ENCODE assay signal across 27 mouse cellular contexts in the genomic region with DNA sequence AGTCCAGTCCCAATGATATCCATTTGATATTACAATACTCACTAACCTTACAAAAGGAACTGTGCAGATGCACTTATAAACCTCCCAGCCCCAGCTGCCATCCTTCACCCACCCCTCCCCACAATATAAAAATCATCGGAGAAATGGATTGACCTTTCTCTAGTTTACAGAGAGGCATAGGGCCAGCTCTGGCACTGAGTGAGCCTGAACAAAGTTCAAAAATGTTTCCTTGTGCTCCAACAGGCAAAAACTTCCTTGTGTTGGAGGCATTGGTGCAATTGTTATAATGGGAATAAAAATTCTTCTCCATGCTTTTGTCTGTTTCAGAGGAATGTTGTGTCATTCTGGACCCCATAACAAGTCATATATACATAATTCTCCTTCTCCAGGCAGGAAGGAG. TPM values are rescaled to one million over a fixed set of nuclear protein-coding genes. Genes with fewer than 3 reads are reported as not detected.
DNase-seq lines count a peak whose midpoint lies in the region; ATAC-seq and TF ChIP-seq lines count a peak whose summit lies in the region.
"Had no signal": no experiment of that assay in that cellular context is flagged by ENCODE, and none has a peak within 500 bp of the region (broad histone marks: within the 10 kb centered on the region; RNA-seq: fewer than 3 reads in every experiment).

No protein-coding gene starts in this region.

- H3K9ac ChIP-seq in kidney, embryonic 16.5 days (replicated peaks; ENCODE audit: low read length), result no peak overlapping the region
- no peak overlapping the region for H3K9ac ChIP-seq in liver, embryonic 13.5 days
- no peak overlapping the region for H3K9ac ChIP-seq in intestine, embryonic 15.5 days
- no peak overlapping the region for H3K9ac ChIP-seq in hindbrain, embryonic 12.5 days
- H3K9ac ChIP-seq: embryonic facial prominence, embryonic 15.5 days; limb, embryonic 12.5 days had no signal

- H3K4me3 ChIP-seq in kidney, embryonic 16.5 days (ENCODE audit: low read length), result no peak overlapping the region
- H3K4me3 ChIP-seq in liver, embryonic 13.5 days (replicated peaks), result 0 out of 2 replicates have a peak overlapping the region, but pooled peaks have one; percentile 84
- no peak overlapping the region for H3K4me3 ChIP-seq in intestine, embryonic 15.5 days (replicated peaks)
- H3K4me3 ChIP-seq in small intestine, adult 2 months (ENCODE audit: low read depth, low read length), result no peak overlapping the region
- H3K4me3 ChIP-seq in hindbrain, embryonic 12.5 days, result no peak overlapping the region

- peak; percentile 66 for DNase-seq in kidney, adult 9 months
- no peak for DNase-seq in liver, embryonic 13.5 days
- DNase-seq in liver, result no peak
- no peak for DNase-seq in urinary bladder, postnatal 36 days (ENCODE audit: low spot score in 2 of 2)
- DNase-seq: adrenal gland, adult 8-10 months; B cell, adult 2 months; cerebellum, adult 18-20 months; cerebellum, postnatal 25 days; embryo, embryonic 11 days; gastrocnemius, adult 2 months; heart, postnatal 36 days; kidney, adult 11 months; lung, postnatal 14 days; retina, postnatal 1 day; right cerebral cortex, postnatal 25 days; thymus, adult 18-20 months had no signal

- no peaks in the 10 kb centered on the region for H3K9me3 ChIP-seq in kidney, embryonic 16.5 days (ENCODE audit: low read length)
- no peaks in the 10 kb centered on the region for H3K9me3 ChIP-seq in liver, embryonic 13.5 days (replicated peaks)
- H3K9me3 ChIP-seq in intestine, embryonic 15.5 days, result no peaks in the 10 kb centered on the region
- no peaks in the 10 kb centered on the region for H3K9me3 ChIP-seq in hindbrain, embryonic 12.5 days (replicated peaks)
- H3K9me3 ChIP-seq: embryonic facial prominence, embryonic 15.5 days; heart, embryonic 15.5 days; hindbrain, embryonic 15.5 days; limb, embryonic 12.5 days; midbrain, embryonic 12.5 days had no signal

- no peak overlapping the region for H3K4me2 ChIP-seq in kidney, embryonic 16.5 days (replicated peaks; ENCODE audit: low read depth, low read length)
- H3K4me2 ChIP-seq in liver, embryonic 13.5 days, result no peak overlapping the region
- H3K4me2 ChIP-seq in intestine, embryonic 15.5 days (replicated peaks), result no peak overlapping the region
- no peak overlapping the region for H3K4me2 ChIP-seq in hindbrain, embryonic 12.5 days (replicated peaks)

- no peak for TF ChIP-seq POLR2A in small intestine, adult 2 months (IDR thresholded peaks at IDR 0.05; ENCODE audit: low read depth, low read length)

- no peaks in the 10 kb centered on the region for H3K27me3 ChIP-seq in kidney, embryonic 16.5 days (ENCODE audit: insufficient read depth, low read length)
- no peaks in the 10 kb centered on the region for H3K27me3 ChIP-seq in liver, embryonic 13.5 days
- H3K27me3 ChIP-seq in intestine, embryonic 15.5 days (replicated peaks), result no peaks in the 10 kb centered on the region
- H3K27me3 ChIP-seq in small intestine, adult 2 months (ENCODE audit: control insufficient read depth, insufficient read depth, low read length), result no peaks in the 10 kb centered on the region
- no peaks in the 10 kb centered on the region for H3K27me3 ChIP-seq in hindbrain, embryonic 12.5 days
- H3K27me3 ChIP-seq: embryonic facial prominence, embryonic 15.5 days; heart, embryonic 15.5 days; hindbrain, embryonic 15.5 days; limb, embryonic 12.5 days; midbrain, embryonic 12.5 days had no signal

- H3K36me3 ChIP-seq in kidney, embryonic 16.5 days (ENCODE audit: insufficient read depth, low read length), result peaks cover 7% of the 10 kb centered on the region; the same call in 1 of the 2 replicates
- peaks cover 15% of the 10 kb centered on the region for H3K36me3 ChIP-seq in liver, embryonic 13.5 days
- H3K36me3 ChIP-seq in intestine, embryonic 15.5 days, result peaks cover 5% of the 10 kb centered on the region
- peaks cover 7% of the 10 kb centered on the region for H3K36me3 ChIP-seq in small intestine, adult 2 months (ENCODE audit: control insufficient read depth, insufficient read depth, low read length)
- H3K36me3 ChIP-seq in hindbrain, embryonic 12.5 days, result peaks cover 8% of the 10 kb centered on the region

- no peak for TF ChIP-seq CTCF in small intestine, adult 2 months (IDR thresholded peaks at IDR 0.05; ENCODE audit: extremely low read depth, insufficient read length, insufficient replicate concordance, low read depth, low read length)

- WGBS in kidney, embryonic 16.5 days, result 62% methylated on average over 1 of the region's 1 CpGs
- 63% methylated on average over 1 of the region's 1 CpGs for WGBS in liver, embryonic 13.5 days (ENCODE audit: insufficient replicate concordance)
- 46% methylated on average over 1 of the region's 1 CpGs for WGBS in intestine, embryonic 15.5 days
- whole genome bisulfite sequencing in small intestine, adult 2 months, result 8% methylated on average over 1 of the region's 1 CpGs
- WGBS in hindbrain, embryonic 12.5 days, result 82% methylated on average over 1 of the region's 1 CpGs

- H3K4me1 ChIP-seq in kidney, embryonic 16.5 days (ENCODE audit: insufficient read depth, low read length), result peaks cover 39% of the 10 kb centered on the region
- peaks cover 64% of the 10 kb centered on the region for H3K4me1 ChIP-seq in liver, embryonic 13.5 days (replicated peaks)
- H3K4me1 ChIP-seq in intestine, embryonic 15.5 days (replicated peaks), result peaks cover 13% of the 10 kb centered on the region
- peaks cover 6% of the 10 kb centered on the region for H3K4me1 ChIP-seq in small intestine, adult 2 months (ENCODE audit: control insufficient read depth, insufficient read depth, insufficient read length, low read length)
- peaks cover 23% of the 10 kb centered on the region for H3K4me1 ChIP-seq in hindbrain, embryonic 12.5 days

- no peak for ATAC-seq in kidney, embryonic 16.5 days (ENCODE audit: low FRiP score, low TSS enrichment)
- no peak for ATAC-seq in liver, embryonic 13.5 days (ENCODE audit: low read depth)
- no peak for ATAC-seq in intestine, embryonic 15.5 days
- no peak for ATAC-seq in hindbrain, embryonic 12.5 days (ENCODE audit: low FRiP score)
- ATAC-seq: forebrain, embryonic 14.5 days had no signal

- no peak overlapping the region for H3K27ac ChIP-seq in kidney, embryonic 16.5 days (ENCODE audit: low read length)
- H3K27ac ChIP-seq in liver, embryonic 13.5 days, result no peak overlapping the region
- H3K27ac ChIP-seq in intestine, embryonic 15.5 days, result 0 out of 2 replicates have a peak overlapping the region, but pooled peaks have one; percentile 94
- peak overlapping the region; percentile 75 for H3K27ac ChIP-seq in small intestine, adult 2 months (ENCODE audit: insufficient read depth, low read depth, low read length)
- no peak overlapping the region for H3K27ac ChIP-seq in hindbrain, embryonic 12.5 days
- H3K27ac ChIP-seq: limb, embryonic 12.5 days; midbrain, embryonic 12.5 days had no signal

RNA-seq across cellular contexts. Expression of a gene that starts 1.1 kb away (rescaled TPM):
- polyA plus RNA-seq in kidney, embryonic 16.5 days (2015; fragmentation: Nextera tagmentation; extraction: Ambion mirVana), result 90.2 and 108 TPM in 2 replicates
- polyA plus RNA-seq in liver, embryonic 13.5 days (2015; fragmentation: Nextera tagmentation; extraction: Ambion mirVana), result 92.6 and 95.3 TPM in 2 replicates
- 118 and 140 TPM in 2 replicates for polyA plus RNA-seq in intestine, embryonic 15.5 days (2015; fragmentation: Nextera tagmentation; extraction: Ambion mirVana)
- 8.3 and 18.7 TPM in 2 replicates for polyA plus RNA-seq in small intestine, adult 2 months (2012; rRNA removed)
- 114 TPM in 2 replicates for polyA plus RNA-seq in hindbrain, embryonic 12.5 days (2016; fragmentation: Nextera tagmentation; extraction: Ambion mirVana)

RNA-seq across cellular contexts. Expression of a gene that starts 3.2 kb away (rescaled TPM):
- polyA plus RNA-seq in kidney, embryonic 16.5 days (2015; fragmentation: Nextera tagmentation; extraction: Ambion mirVana), result 46.0 and 49.9 TPM in 2 replicates
- 14.0 and 14.4 TPM in 2 replicates for polyA plus RNA-seq in liver, embryonic 13.5 days (2015; fragmentation: Nextera tagmentation; extraction: Ambion mirVana)
- 31.1 and 33.9 TPM in 2 replicates for polyA plus RNA-seq in intestine, embryonic 15.5 days (2015; fragmentation: Nextera tagmentation; extraction: Ambion mirVana)
- polyA plus RNA-seq in small intestine, adult 2 months (2012; rRNA removed), result 41.0 and 53.8 TPM in 2 replicates
- polyA plus RNA-seq in hindbrain, embryonic 12.5 days (2016; fragmentation: Nextera tagmentation; extraction: Ambion mirVana), result 26.8 and 27.0 TPM in 2 replicates

RNA-seq across cellular contexts. Expression of a gene that starts 30.0 kb away (rescaled TPM):
- polyA plus RNA-seq in kidney, embryonic 16.5 days (2015; fragmentation: Nextera tagmentation; extraction: Ambion mirVana), result 42.7 and 43.1 TPM in 2 replicates
- 12.8 and 14.3 TPM in 2 replicates for polyA plus RNA-seq in liver, embryonic 13.5 days (2015; fragmentation: Nextera tagmentation; extraction: Ambion mirVana)
- 23.8 and 26.4 TPM in 2 replicates for polyA plus RNA-seq in intestine, embryonic 15.5 days (2015; fragmentation: Nextera tagmentation; extraction: Ambion mirVana)
- polyA plus RNA-seq in small intestine, adult 2 months (2012; rRNA removed), result 8.3 and 13.0 TPM in 2 replicates
- 37.9 and 40.4 TPM in 2 replicates for polyA plus RNA-seq in hindbrain, embryonic 12.5 days (2016; fragmentation: Nextera tagmentation; extraction: Ambion mirVana)

RNA-seq across cellular contexts. Expression of a gene that starts 40.9 kb away (rescaled TPM):
- 0.10 and 0.17 TPM in 2 replicates for polyA plus RNA-seq in kidney, embryonic 16.5 days (2015; fragmentation: Nextera tagmentation; extraction: Ambion mirVana)
- polyA plus RNA-seq in liver, embryonic 13.5 days (2015; fragmentation: Nextera tagmentation; extraction: Ambion mirVana), result 8.7 and 11.2 TPM in 2 replicates
- polyA plus RNA-seq in intestine, embryonic 15.5 days (2015; fragmentation: Nextera tagmentation; extraction: Ambion mirVana), result 24.0 and 25.6 TPM in 2 replicates
- polyA plus RNA-seq in small intestine, adult 2 months (2012; rRNA removed), result 44.2 and 87.7 TPM in 2 replicates
- polyA plus RNA-seq in hindbrain, embryonic 12.5 days (2016; fragmentation: Nextera tagmentation; extraction: Ambion mirVana), result 0.14 TPM in 1 of 2 replicates, not detected in the other
- polyA plus RNA-seq: heart, embryonic 15.5 days; hindbrain, embryonic 15.5 days; midbrain, embryonic 12.5 days; neural tube, embryonic 11.5 days had no signal

RNA-seq across cellular contexts. Expression of a gene that starts 43.7 kb away (rescaled TPM):
- polyA plus RNA-seq in kidney, embryonic 16.5 days (2015; fragmentation: Nextera tagmentation; extraction: Ambion mirVana), result 51.5 and 59.8 TPM in 2 replicates
- 12.8 and 12.9 TPM in 2 replicates for polyA plus RNA-seq in liver, embryonic 13.5 days (2015; fragmentation: Nextera tagmentation; extraction: Ambion mirVana)
- 54.3 and 62.8 TPM in 2 replicates for polyA plus RNA-seq in intestine, embryonic 15.5 days (2015; fragmentation: Nextera tagmentation; extraction: Ambion mirVana)
- polyA plus RNA-seq in small intestine, adult 2 months (2012; rRNA removed), result 82.5 and 102 TPM in 2 replicates
- polyA plus RNA-seq in hindbrain, embryonic 12.5 days (2016; fragmentation: Nextera tagmentation; extraction: Ambion mirVana), result 97.2 and 103 TPM in 2 replicates

Comparison
In these comparisons a context has a peak if more than half of its experiments do, and no peak if none do; other contexts are left out.
1. H3K27ac ChIP-seq: peak in intestine, embryonic 15.5 days (single experiment) and small intestine, adult 2 months (single experiment); none in kidney, embryonic 16.5 days (single experiment), liver, embryonic 13.5 days (single experiment) and hindbrain, embryonic 12.5 days (single experiment).